Mouse (Mus musculus): Measurements from ENCODE around the gene Syt12.

GRCm38 (mm10) chr19:4417713-4418112, 59.5 kb downstream of the Syt12 start:
- no peak for TF ChIP-seq CTCF (IDR thresholded peaks at IDR 0.05; ENCODE audit: control insufficient read depth, insufficient read depth, insufficient read length)
- no peak for TF ChIP-seq MAX (IDR thresholded peaks at IDR 0.05)
- TF ChIP-seq MYOG (IDR thresholded peaks at IDR 0.05; ENCODE audit: control insufficient read depth, extremely low read depth, insufficient read length): no peak
- no peak for TF ChIP-seq USF1 (IDR thresholded peaks at IDR 0.05; ENCODE audit: low read depth)
- no peak for TF ChIP-seq CEBPB (IDR thresholded peaks at IDR 0.05; ENCODE audit: low read depth)

All from C2C12 (cell line).